Mouse (Mus musculus) G1E-ER4 (cell line): ENCODE measurements around the gene Fuz. TPM values are rescaled to one million over a fixed set of nuclear protein-coding genes. Genes with fewer than 3 reads are reported as not detected.

Experiments used
- GATA1 ChIP-seq: IDR thresholded peaks from one replicate; pipeline ENCODE4 v1.8.0; 2012; ENCODE audit warnings: low read length, inconsistent platforms
- polyA plus RNA-seq: library from polyadenylated mRNA; stranded (reverse); fragments of >175 nt; gene quantifications from 2 replicates; pipeline ENCODE4 v1.2.3, GENCODE M21; 2012

The Fuz gene
- polyA plus RNA-seq, 1 experiment = 78.5 TPM

GRCm38 (mm10) chr7:44895206-44895592, 680 bp upstream of the Fuz start:
- no peak for TF ChIP-seq GATA1

GRCm38 (mm10) chr7:44896499-44896898, 620 bp downstream of the Fuz start:
- no peak for TF ChIP-seq GATA1

GRCm38 (mm10) chr7:44898607-44899006, 2.7 kb downstream of the Fuz start:
- no peak for TF ChIP-seq GATA1

- TF ChIP-seq GATA1 = no peak
Observed at GRCm38 (mm10) chr7:44900632-44901031, 4.8 kb downstream of the Fuz start.

- TF ChIP-seq GATA1 = no peak
Observed at GRCm38 (mm10) chr7:44901230-44901722, 5.4 kb downstream of the Fuz start.

GRCm38 (mm10) chr7:44905430-44905829, 9.6 kb downstream of the Fuz start:
- TF ChIP-seq GATA1 = no peak

- TF ChIP-seq GATA1 = no peak
Observed at GRCm38 (mm10) chr7:44908706-44909476, 13.0 kb downstream of the Fuz start.

GRCm38 (mm10) chr7:44914396-44914795, 18.5 kb downstream of the Fuz start:
- no peak for TF ChIP-seq GATA1

GRCm38 (mm10) chr7:44915314-44915713, 19.4 kb downstream of the Fuz start:
- no peak for TF ChIP-seq GATA1

GRCm38 (mm10) chr7:44916191-44916590, 20.3 kb downstream of the Fuz start:
- no peak for TF ChIP-seq GATA1

- no peak for TF ChIP-seq GATA1
Observed at GRCm38 (mm10) chr7:44916881-44917280, 21.0 kb downstream of the Fuz start.

GRCm38 (mm10) chr7:44918219-44918618, 22.3 kb downstream of the Fuz start:
- no peak for TF ChIP-seq GATA1

GRCm38 (mm10) chr7:44919127-44919526, 23.2 kb downstream of the Fuz start:
- TF ChIP-seq GATA1 = no peak

- no peak for TF ChIP-seq GATA1
Observed at GRCm38 (mm10) chr7:44922530-44922929, 26.7 kb downstream of the Fuz start.

GRCm38 (mm10) chr7:44925468-44925867, 29.6 kb downstream of the Fuz start:
- TF ChIP-seq GATA1 = no peak

- TF ChIP-seq GATA1 = peak; percentile 85
Observed at GRCm38 (mm10) chr7:44928570-44928969, 32.7 kb downstream of the Fuz start.
